Mouse (Mus musculus) CH12.LX (cell line): ENCODE data around the gene Myocd. TPM values are rescaled to one million over a fixed set of nuclear protein-coding genes. Genes with fewer than 3 reads are reported as not detected.

Source experiments
- DNase-seq: peaks from one replicate; pipeline ENCODE4 v3.0.0-alpha.2; 2013; ENCODE audit errors: extremely low read depth
- H3K27ac ChIP-seq: 2 replicates; pipeline ENCODE4 v1.5.1; 2012; ENCODE audit warnings: low read depth, mild to moderate bottlenecking, control low read depth, moderate library complexity; ENCODE audit not compliant: insufficient read depth
- H3K27me3 ChIP-seq: replicated peaks from 2 replicates; pipeline ENCODE3; 2012; ENCODE audit warnings: inconsistent platforms
- H3K36me3 ChIP-seq, 2 experiments: replicated peaks in 1 of 2; 2 replicates each; pipeline versions ENCODE3 to v1.6.1; 2012; ENCODE audit warnings: inconsistent platforms in 1 of 2, low read length in 1 of 2, mild to moderate bottlenecking in 1 of 2, mixed read lengths in 1 of 2, moderate library complexity in 1 of 2; ENCODE audit not compliant: control insufficient read depth in 1 of 2, insufficient read depth in 1 of 2
- H3K4me1 ChIP-seq, 2 experiments: 2 replicates each; pipeline ENCODE4 v1.6.1; 2012; ENCODE audit warnings: inconsistent platforms in 1 of 2, moderate library complexity in 1 of 2; ENCODE audit not compliant: insufficient read depth in 2 of 2, control insufficient read depth in 1 of 2
- H3K4me2 ChIP-seq: 2 replicates; pipeline ENCODE4 v1.6.1; 2012; ENCODE audit warnings: low read depth, mild to moderate bottlenecking, control low read depth; ENCODE audit not compliant: poor library complexity, insufficient read depth, severe bottlenecking
- H3K4me3 ChIP-seq, 3 experiments: fragments of 150-350 bp in 1 of 3; sonication (generic) in 1 of 3; replicated peaks in 1 of 3; 2 replicates each; pipeline versions ENCODE3 to v1.5.1; 2011 to 2012; ENCODE audit warnings: low read depth in 2 of 3, low read length in 2 of 3, mild to moderate bottlenecking in 2 of 3, moderate library complexity in 2 of 3, control low read depth in 1 of 3, improper control_type of control experiment in 1 of 3, inconsistent platforms in 1 of 3, mixed read lengths in 1 of 3; ENCODE audit not compliant: poor library complexity in 1 of 3
- H3K79me2 ChIP-seq: replicated peaks from 2 replicates; pipeline ENCODE4 v1.6.1; 2012; ENCODE audit warnings: mild to moderate bottlenecking, moderate library complexity; ENCODE audit not compliant: control insufficient read depth, poor library complexity, insufficient read depth, severe bottlenecking; ENCODE audit errors: extremely low read depth
- H3K9ac ChIP-seq: 2 replicates; pipeline ENCODE4 v1.6.1; 2012; ENCODE audit warnings: low read depth, mild to moderate bottlenecking, control low read depth, moderate library complexity; ENCODE audit not compliant: insufficient read depth
- H3K9me3 ChIP-seq: replicated peaks from 2 replicates; pipeline ENCODE3; 2012; ENCODE audit warnings: low read length, inconsistent platforms, mixed read lengths
- BHLHE40 ChIP-seq: IDR thresholded peaks from 2 replicates; pipeline ENCODE4 v1.6.1; 2011; ENCODE audit warnings: mild to moderate bottlenecking, low read depth, low read length, improper control_type of control experiment
- CHD2 ChIP-seq: IDR thresholded peaks from 2 replicates; pipeline ENCODE4 v1.6.1; 2011; ENCODE audit warnings: low read length, improper control_type of control experiment
- CTCF ChIP-seq, 2 experiments: IDR thresholded peaks in 1 of 2; conservative IDR thresholded peaks in 1 of 2; 2 replicates each; pipeline ENCODE4 v1.5.1; 2011 to 2012; ENCODE audit warnings: low read depth in 2 of 2, low read length in 2 of 2, improper control_type of control experiment in 1 of 2, inconsistent platforms in 1 of 2, mild to moderate bottlenecking in 1 of 2, moderate library complexity in 1 of 2
- E2F4 ChIP-seq: IDR thresholded peaks from 2 replicates; pipeline ENCODE4 v1.6.1; 2011; ENCODE audit warnings: low read depth, low read length, improper control_type of control experiment; ENCODE audit not compliant: insufficient replicate concordance
- ELF1 ChIP-seq: IDR thresholded peaks from 2 replicates; pipeline ENCODE4 v1.6.1; 2014; ENCODE audit warnings: low read depth, mild to moderate bottlenecking, inconsistent platforms, low read length, improper control_type of control experiment
- ETS1 ChIP-seq: conservative IDR thresholded peaks from 2 replicates; pipeline ENCODE4 v1.6.1; 2012; ENCODE audit warnings: low read depth, mild to moderate bottlenecking, inconsistent platforms, low read length, improper control_type of control experiment, moderate library complexity
- GABPA ChIP-seq: IDR thresholded peaks from 2 replicates; pipeline ENCODE4 v1.6.1; 2012; ENCODE audit warnings: low read depth, low read length, improper control_type of control experiment, inconsistent platforms; ENCODE audit not compliant: insufficient replicate concordance
- JUN ChIP-seq: IDR thresholded peaks from 2 replicates; pipeline ENCODE4 v1.6.1; 2011; ENCODE audit warnings: low read depth, mild to moderate bottlenecking, low read length, improper control_type of control experiment, moderate library complexity; ENCODE audit not compliant: insufficient read depth
- JUND ChIP-seq: conservative IDR thresholded peaks from 2 replicates; pipeline ENCODE4 v1.6.1; 2011; ENCODE audit warnings: low read depth, low read length, improper control_type of control experiment
- KAT2A ChIP-seq: IDR thresholded peaks from 2 replicates; pipeline ENCODE4 v1.6.1; 2012; ENCODE audit warnings: low read length, improper control_type of control experiment, inconsistent platforms; ENCODE audit not compliant: insufficient replicate concordance
- MAX ChIP-seq: IDR thresholded peaks from 2 replicates; pipeline ENCODE4 v1.6.1; 2011; ENCODE audit warnings: low read length, improper control_type of control experiment
- MAZ ChIP-seq: IDR thresholded peaks from 2 replicates; pipeline ENCODE4 v1.6.1; 2012; ENCODE audit warnings: low read depth, mild to moderate bottlenecking, inconsistent platforms, low read length, improper control_type of control experiment, moderate library complexity
- MEF2A ChIP-seq: IDR thresholded peaks from 2 replicates; pipeline ENCODE4 v1.6.1; 2014; ENCODE audit warnings: low read depth, mild to moderate bottlenecking, inconsistent platforms, low read length, improper control_type of control experiment, borderline replicate concordance
- MXI1 ChIP-seq: IDR thresholded peaks from 2 replicates; pipeline ENCODE4 v1.6.1; 2011; ENCODE audit warnings: mild to moderate bottlenecking, low read depth, low read length, improper control_type of control experiment
- MYC ChIP-seq: IDR thresholded peaks from 2 replicates; pipeline ENCODE4 v1.6.1; 2011; ENCODE audit warnings: low read depth, mild to moderate bottlenecking, improper control_type of control experiment, low read length
- NELFE ChIP-seq: IDR thresholded peaks from 2 replicates; pipeline ENCODE4 v1.6.1; 2011; ENCODE audit warnings: low read depth, low read length, improper control_type of control experiment
- PAX5 ChIP-seq: IDR thresholded peaks from 2 replicates; pipeline ENCODE4 v1.6.1; 2012; ENCODE audit warnings: low read length, inconsistent platforms, mixed read lengths
- POLR2AphosphoS2 ChIP-seq: IDR thresholded peaks from 2 replicates; pipeline ENCODE4 v1.6.1; 2011; ENCODE audit warnings: low read depth, low read length, improper control_type of control experiment
- RAD21 ChIP-seq: IDR thresholded peaks from 2 replicates; pipeline ENCODE4 v1.6.1; 2011; ENCODE audit warnings: low read depth, mild to moderate bottlenecking, low read length, improper control_type of control experiment, moderate library complexity
- RCOR1 ChIP-seq: conservative IDR thresholded peaks from 2 replicates; pipeline ENCODE4 v1.6.1; 2012; ENCODE audit warnings: low read depth, mild to moderate bottlenecking, inconsistent platforms, low read length, improper control_type of control experiment
- SIN3A ChIP-seq: IDR thresholded peaks from 2 replicates; pipeline ENCODE4 v1.6.1; 2012; ENCODE audit warnings: low read length, improper control_type of control experiment, inconsistent platforms
- SMC3 ChIP-seq: IDR thresholded peaks from 2 replicates; pipeline ENCODE4 v1.6.1; 2011; ENCODE audit warnings: low read depth, low read length, improper control_type of control experiment
- TBP ChIP-seq: conservative IDR thresholded peaks from 2 replicates; pipeline ENCODE4 v1.6.1; 2011; ENCODE audit warnings: low read depth, low read length, improper control_type of control experiment
- UBTF ChIP-seq: IDR thresholded peaks from 2 replicates; pipeline ENCODE4 v1.6.1; 2012; ENCODE audit warnings: low read depth, mild to moderate bottlenecking, inconsistent platforms, low read length, improper control_type of control experiment, moderate library complexity
- USF1 ChIP-seq: IDR thresholded peaks from 2 replicates; pipeline ENCODE4 v1.6.1; 2014; ENCODE audit warnings: low read depth, mild to moderate bottlenecking, inconsistent platforms, low read length, improper control_type of control experiment
- ZC3H11A ChIP-seq: IDR thresholded peaks from 2 replicates; pipeline ENCODE4 v1.6.1; 2012; ENCODE audit warnings: low read depth, mild to moderate bottlenecking, inconsistent platforms, low read length, improper control_type of control experiment
- ZKSCAN1 ChIP-seq: IDR thresholded peaks from 2 replicates; pipeline ENCODE4 v1.6.1; 2012; ENCODE audit warnings: low read depth, inconsistent platforms, low read length, improper control_type of control experiment, borderline replicate concordance
- ZMIZ1 ChIP-seq: IDR thresholded peaks from 2 replicates; pipeline ENCODE4 v1.6.1; 2012; ENCODE audit warnings: low read depth, mild to moderate bottlenecking, inconsistent platforms, low read length, improper control_type of control experiment
- ZNF384 ChIP-seq: IDR thresholded peaks from 2 replicates; pipeline ENCODE4 v1.6.1; 2012; ENCODE audit warnings: low read depth, low read length, improper control_type of control experiment, inconsistent platforms
- dilution Hi-C: fragments of 300-500 bp; cut with MboI; formaldehyde crosslinking; loops from 2 replicates; pipeline ENCODE4 v1.14.3; 2020; ENCODE audit warnings: low sequenced_read_pairs; ENCODE audit not compliant: extremely low pct_unique_long_range_greater_than_20kb, extremely low pct_ligation_motif_present
- in situ Hi-C: fragments of 300-500 bp; cut with MboI; formaldehyde crosslinking; loops from 3 replicates; pipeline ENCODE4 v1.14.3; 2019; ENCODE audit warnings: low sequenced_read_pairs, low pct_ligation_motif_present, low pct_unique_long_range_greater_than_20kb, mixed read lengths
- polyA plus RNA-seq: library from polyadenylated mRNA; unstranded; fragments of >175 nt; gene quantifications from 2 replicates; pipeline ENCODE4 v1.2.1, GENCODE M21; 2012; ENCODE audit warnings: low read depth; ENCODE audit not compliant: insufficient read length
- total RNA-seq, 2 experiments: library from RNA; depleted of rRNA; stranded (reverse); fragments of 300-350 nt in 1 of 2; fragments of >200 nt in 1 of 2; gene quantifications; 2 replicates each; pipeline ENCODE4 v1.2.3; 2012 to 2014

Gene Myocd
- total and polyA plus RNA-seq, 3 experiments, result not detected

DNA sequence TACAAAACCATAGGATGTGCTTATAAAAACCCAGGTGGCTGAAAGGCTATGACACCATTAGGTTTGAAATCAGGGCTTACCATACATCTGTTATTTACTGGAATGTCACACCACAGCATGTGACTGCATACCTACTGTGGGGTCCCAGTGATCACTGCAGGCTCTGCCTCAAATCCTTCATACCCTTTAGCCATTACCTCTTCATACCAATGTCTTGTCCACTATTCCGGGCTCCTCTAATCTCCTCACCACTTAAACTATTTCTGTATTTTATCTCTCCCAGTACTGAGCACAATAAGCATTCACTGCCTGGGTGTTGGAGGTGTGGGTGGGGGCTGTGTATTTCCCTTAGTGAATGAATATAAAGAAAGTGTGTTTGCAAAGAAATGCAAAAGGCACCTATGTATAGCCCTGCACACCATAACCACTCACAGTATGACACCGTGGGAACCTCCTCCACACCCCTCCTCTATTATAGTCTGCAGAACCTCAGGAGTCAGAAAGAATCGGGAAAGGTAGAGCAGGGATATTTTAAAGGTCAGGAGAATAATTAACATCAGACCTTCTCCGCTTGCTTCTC, 126.9 kb downstream of the Myocd start:
- dilution Hi-C loops, result no loop called here
- Histone ChIP-seq H3K27me3 (no peaks in the 10 kb centered on the region), H3K27ac (no peak overlapping the region), H3K36me3 (no peaks in the 10 kb centered on the region), H3K4me1 (peaks cover 0 to 17% of the 10 kb centered on the region in 2 experiments; a peak in 2 of 4 replicates), H3K9ac (no peak overlapping the region), H3K4me3 (no peak overlapping the region), H3K79me2 (no peaks in the 10 kb centered on the region), H3K9me3 (no peaks in the 10 kb centered on the region), H3K4me2 (no peak overlapping the region)
- in situ Hi-C loops, result no loop called here
- TF ChIP-seq RCOR1, result no peak
- no peak for TF ChIP-seq ZMIZ1
- TF ChIP-seq ZKSCAN1, result no peak
- no peak for TF ChIP-seq KAT2A
- TF ChIP-seq TBP, result no peak
- TF ChIP-seq MAZ, result no peak
- no peak for TF ChIP-seq SIN3A
- no peak for TF ChIP-seq JUND
- no peak for TF ChIP-seq BHLHE40
- TF ChIP-seq MYC, result no peak
- no peak for TF ChIP-seq GABPA
- TF ChIP-seq POLR2AphosphoS2, result no peak
- TF ChIP-seq CHD2, result no peak
- no peak for TF ChIP-seq RAD21
- TF ChIP-seq ETS1, result no peak
- TF ChIP-seq UBTF, result no peak
- TF ChIP-seq SMC3, result no peak
- TF ChIP-seq ZNF384, result no peak
- no peak for TF ChIP-seq MXI1
- TF ChIP-seq ZC3H11A, result no peak
- no peak for DNase-seq

DNA sequence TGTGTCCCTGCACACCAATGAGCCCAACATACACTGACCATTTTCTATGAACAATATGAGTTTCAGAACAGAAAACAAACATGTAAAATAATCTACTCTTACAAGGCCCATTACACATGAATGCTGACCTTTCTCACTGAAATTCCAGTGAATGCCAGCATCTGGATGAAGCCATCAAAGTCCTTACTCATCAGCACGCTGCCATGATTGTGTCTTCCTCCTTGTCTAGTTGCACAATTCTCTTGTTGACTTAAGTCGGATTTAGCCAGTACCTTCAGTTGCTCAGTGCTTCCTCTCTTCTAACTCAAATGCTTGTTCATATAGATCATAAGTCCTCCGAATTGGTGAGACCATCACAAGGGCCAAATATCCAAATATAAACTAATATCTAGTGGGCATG, 130.8 kb downstream of the Myocd start:
- H3K4me1 ChIP-seq, result no peaks in the 10 kb centered on the region
- dilution Hi-C loops, result no loop called here
- no peaks in the 10 kb centered on the region for H3K27me3 ChIP-seq
- no peak for TF ChIP-seq CTCF (conservative IDR thresholded peaks at IDR 0.05 in 1 of 2, IDR thresholded peaks at IDR 0.05 in 1 of 2; ENCODE audit: low read depth in 2 of 2, low read length in 2 of 2)
- no peak for TF ChIP-seq CHD2
- no peak for TF ChIP-seq MXI1
- no peak for TF ChIP-seq TBP
- TF ChIP-seq PAX5, result no peak
- TF ChIP-seq JUN, result no peak
- TF ChIP-seq GABPA, result no peak
- no peak for TF ChIP-seq BHLHE40
- no peak for TF ChIP-seq MEF2A
- TF ChIP-seq USF1, result no peak
- TF ChIP-seq ETS1, result no peak
- no peak for TF ChIP-seq MAX
- TF ChIP-seq UBTF, result no peak
- TF ChIP-seq E2F4, result no peak
- no peak for TF ChIP-seq KAT2A
- TF ChIP-seq ELF1, result no peak
- no peak for TF ChIP-seq SIN3A
- no peak for TF ChIP-seq NELFE
- no peak for TF ChIP-seq RAD21
- H3K9me3 ChIP-seq, result no peaks in the 10 kb centered on the region
- no peak overlapping the region for H3K4me3 ChIP-seq
- no peak for DNase-seq
- H3K4me2 ChIP-seq, result no peak overlapping the region
- no peaks in the 10 kb centered on the region for H3K36me3 ChIP-seq
- no peak overlapping the region for H3K27ac ChIP-seq
- no peaks in the 10 kb centered on the region for H3K79me2 ChIP-seq
- in situ Hi-C loops, result no loop called here
- no peak overlapping the region for H3K9ac ChIP-seq
